Mouse (Mus musculus) Patski (cell line): ENCODE data around the gene Acvr1. TPM values are rescaled to one million over a fixed set of nuclear protein-coding genes. Genes with fewer than 3 reads are reported as not detected.

Experiments
- ATAC-seq: fragments of 100-300 bp; one replicate; pipeline ENCODE4 v1.8.0; 2021
- CTCF ChIA-PET: fragments of 350-600 bp; sonication (Branson Sonifier 250); formaldehyde crosslinking; loops from one replicate; lab custom pipeline; 2022; ENCODE audit warnings: inconsistent platforms; lab: Charles Lee
- POLR2A ChIA-PET: fragments of 350-600 bp; sonication (Branson Sonifier 250); formaldehyde crosslinking; loops from one replicate; lab custom pipeline; 2022; ENCODE audit warnings: antibody characterized with exemption, inconsistent platforms; lab: Charles Lee
- DNase-seq: peaks from one replicate; pipeline ENCODE4 v3.0.0-alpha.2; 2011; ENCODE audit warnings: low read depth, low spot score
- H3K27me3 ChIP-seq: fragments of 371-371 bp; one replicate; pipeline ENCODE4 v1.5.1; 2021
- CTCF ChIP-seq: fragments of 100-300 bp; IDR thresholded peaks from one replicate; pipeline ENCODE4 v1.5.1; 2021
- in situ Hi-C: fragments of 300-500 bp; cut with MboI; formaldehyde crosslinking; loops from 3 replicates; pipeline ENCODE4 v1.11.1; 2018; ENCODE audit warnings: low pct_unique_long_range_greater_than_20kb, mixed read lengths
- polyA plus RNA-seq: library from polyadenylated mRNA; unstranded; gene quantifications from one replicate; pipeline ENCODE4 v1.2.3, GENCODE M21; 2021

The Acvr1 gene
- polyA plus RNA-seq, 1 experiment from 2014 or later, result 23.3 TPM

GRCm38 (mm10) chr2:58432211-58432610 lies 134.7 kb downstream of the Acvr1 start:
- no peak for TF ChIP-seq CTCF
- CTCF ChIA-PET, result interaction anchor here (1.7 to 3.7 kb wide), 2 partner anchors 8 to 9 kb away, joined by 6 to 10 read pairs; no protein-coding TSS in a partner anchor
- POLR2A ChIA-PET, result no interaction called here
- in situ Hi-C loops, result no loop called here
- DNase-seq (no peak), ATAC-seq (no peak)
- no peaks in the 10 kb centered on the region for H3K27me3 ChIP-seq

GRCm38 (mm10) chr2:58425436-58426004 lies 141.4 kb downstream of the Acvr1 start:
- ATAC-seq, result no peak
- TF ChIP-seq CTCF, result no peak
- no peak for DNase-seq
- H3K27me3 ChIP-seq, result no peaks in the 10 kb centered on the region
- in situ Hi-C loops, result no loop called here
- ChIA-PET POLR2A (no interaction called here), CTCF (interaction anchor here (1.0 kb wide), 1 partner anchor 45 kb away, joined by 3 read pairs; no protein-coding TSS in a partner anchor)

GRCm38 (mm10) chr2:58423319-58423718 lies 143.6 kb downstream of the Acvr1 start:
- DNase-seq, result no peak
- ATAC-seq, result no peak
- POLR2A ChIA-PET, result no interaction called here
- H3K27me3 ChIP-seq, result no peaks in the 10 kb centered on the region
- in situ Hi-C loops, result no loop called here
- CTCF ChIA-PET, result interaction anchor here (1.0 to 3.4 kb wide), 2 partner anchors 9 to 24 kb away, joined by 3 to 10 read pairs; no protein-coding TSS in a partner anchor
- no peak for TF ChIP-seq CTCF

GRCm38 (mm10) chr2:58419571-58419970 lies 147.4 kb downstream of the Acvr1 start:
- no peaks in the 10 kb centered on the region for H3K27me3 ChIP-seq
- no peak for TF ChIP-seq CTCF
- ChIA-PET POLR2A (no interaction called here), CTCF (no interaction called here)
- ATAC-seq (no peak), DNase-seq (no peak)
- in situ Hi-C loops, result no loop called here

GRCm38 (mm10) chr2:58418109-58418508 lies 148.8 kb downstream of the Acvr1 start:
- POLR2A ChIA-PET, result no interaction called here
- CTCF ChIA-PET, result no interaction called here
- no peak for ATAC-seq
- TF ChIP-seq CTCF, result no peak
- no peak for DNase-seq
- in situ Hi-C loops, result no loop called here
- no peaks in the 10 kb centered on the region for H3K27me3 ChIP-seq

GRCm38 (mm10) chr2:58417684-58418083 lies 149.3 kb downstream of the Acvr1 start:
- no peaks in the 10 kb centered on the region for H3K27me3 ChIP-seq
- DNase-seq (no peak), ATAC-seq (no peak)
- no peak for TF ChIP-seq CTCF
- ChIA-PET CTCF (no interaction called here), POLR2A (no interaction called here)
- in situ Hi-C loops, result no loop called here

GRCm38 (mm10) chr2:58415037-58415436 lies 151.9 kb downstream of the Acvr1 start:
- H3K27me3 ChIP-seq, result peaks cover 4% of the 10 kb centered on the region
- no peak for ATAC-seq
- TF ChIP-seq CTCF, result peak; percentile 50
- ChIA-PET CTCF (no interaction called here), POLR2A (no interaction called here)
- in situ Hi-C loops, result no loop called here
- no peak for DNase-seq

- ChIA-PET CTCF (interaction anchor here (1.1 to 1.9 kb wide), 2 partner anchors 9 to 49 kb away, joined by 3 to 5 read pairs; no protein-coding TSS in a partner anchor), POLR2A (no interaction called here)
- peaks cover 10% of the 10 kb centered on the region for H3K27me3 ChIP-seq
- peak; percentile 57 for ATAC-seq
- DNase-seq, result peak; percentile 4
- in situ Hi-C loops, result no loop called here
- no peak for TF ChIP-seq CTCF
Observed at GRCm38 (mm10) chr2:58408926-58409634, 157.9 kb downstream of the Acvr1 start.

GRCm38 (mm10) chr2:58403481-58403880 lies 163.5 kb downstream of the Acvr1 start:
- peaks cover 6% of the 10 kb centered on the region for H3K27me3 ChIP-seq
- ATAC-seq (no peak), DNase-seq (no peak)
- in situ Hi-C loops, result no loop called here
- no peak for TF ChIP-seq CTCF
- ChIA-PET POLR2A (no interaction called here), CTCF (no interaction called here)

- in situ Hi-C loops, result no loop called here
- ATAC-seq (no peak), DNase-seq (no peak)
- TF ChIP-seq CTCF, result no peak
- peaks cover 16% of the 10 kb centered on the region for H3K27me3 ChIP-seq
- ChIA-PET CTCF (no interaction called here), POLR2A (no interaction called here)
Observed at GRCm38 (mm10) chr2:58388601-58389000, 178.4 kb downstream of the Acvr1 start.

GRCm38 (mm10) chr2:58380020-58380419 lies 186.9 kb downstream of the Acvr1 start:
- ChIA-PET CTCF (interaction anchor here (0.8 to 1.9 kb wide), 2 partner anchors 11 to 45 kb away, joined by 3 to 5 read pairs; no protein-coding TSS in a partner anchor), POLR2A (no interaction called here)
- peaks cover 19% of the 10 kb centered on the region for H3K27me3 ChIP-seq
- ATAC-seq (no peak), DNase-seq (no peak)
- TF ChIP-seq CTCF, result no peak
- in situ Hi-C loops, result no loop called here
